Mouse (Mus musculus) kidney, postnatal 4 days (tissue): ENCODE results near the gene Fut2.

Experiments used
- DNase-seq, 2 experiments: peaks; one replicate each; pipeline ENCODE4 v3.0.0; 2021; ENCODE audit warnings: mixed read lengths in 2 of 2

The Fut2 gene

DNA sequence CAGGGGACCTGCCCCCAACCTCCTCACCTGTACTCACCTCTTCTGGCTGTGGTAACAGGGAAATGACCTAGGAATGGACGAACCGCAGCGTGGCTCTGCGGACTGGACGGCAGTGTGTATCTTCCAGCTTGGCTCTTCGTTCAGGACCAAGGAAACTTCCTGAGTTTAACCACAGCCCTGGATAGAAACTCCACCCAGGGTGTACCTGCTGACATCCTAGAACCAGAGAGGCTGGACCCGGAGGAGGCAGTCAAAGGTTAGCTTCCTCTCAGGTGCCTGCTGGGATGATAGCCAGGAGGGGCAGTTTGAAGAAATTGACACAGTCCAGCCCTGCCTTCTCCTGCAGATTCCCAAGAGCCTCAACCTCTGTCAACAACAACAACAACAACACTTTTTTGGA is at the start of gene Fut2:
Gene Fut2 (minus strand): TSS at position 234 of the 400 bp plus-strand sequence.
- DNase-seq, result no peak

DNA sequence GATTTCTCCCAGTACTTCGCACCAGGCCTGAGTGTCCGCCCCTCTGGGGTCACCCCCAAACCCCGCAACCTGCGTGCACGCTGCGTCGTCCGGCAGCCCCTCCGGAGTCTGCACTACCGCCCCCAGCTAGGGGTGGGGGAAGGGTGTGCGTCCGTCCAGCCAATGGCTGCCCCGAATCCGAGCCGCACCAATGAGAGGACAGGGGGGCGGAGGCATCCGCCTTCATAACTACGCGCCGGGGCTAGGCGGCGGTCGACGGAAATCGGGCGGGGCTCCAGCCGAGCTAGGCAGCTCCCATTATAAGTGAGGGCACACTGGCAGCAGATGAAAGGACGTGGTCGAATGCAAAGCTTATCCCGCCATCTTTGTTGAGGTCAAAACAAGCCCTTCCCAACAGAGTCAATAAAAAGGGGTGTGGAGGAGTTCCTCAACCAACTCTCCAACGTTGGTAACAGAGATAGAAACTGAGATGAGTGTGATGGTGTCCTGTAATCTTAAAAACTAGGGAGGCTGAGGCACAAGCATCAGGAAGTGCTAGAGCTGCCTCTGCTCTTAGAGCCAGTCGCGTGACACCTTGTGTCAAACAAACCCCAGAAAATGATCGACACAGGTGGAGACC is 49.0 kb upstream of the Fut2 start, which contains the start of gene Rpl18:
Gene Rpl18 (plus strand): TSS at position 368 of the 619 bp plus-strand sequence.
- peak; percentile 98 to 99 for DNase-seq

DNA sequence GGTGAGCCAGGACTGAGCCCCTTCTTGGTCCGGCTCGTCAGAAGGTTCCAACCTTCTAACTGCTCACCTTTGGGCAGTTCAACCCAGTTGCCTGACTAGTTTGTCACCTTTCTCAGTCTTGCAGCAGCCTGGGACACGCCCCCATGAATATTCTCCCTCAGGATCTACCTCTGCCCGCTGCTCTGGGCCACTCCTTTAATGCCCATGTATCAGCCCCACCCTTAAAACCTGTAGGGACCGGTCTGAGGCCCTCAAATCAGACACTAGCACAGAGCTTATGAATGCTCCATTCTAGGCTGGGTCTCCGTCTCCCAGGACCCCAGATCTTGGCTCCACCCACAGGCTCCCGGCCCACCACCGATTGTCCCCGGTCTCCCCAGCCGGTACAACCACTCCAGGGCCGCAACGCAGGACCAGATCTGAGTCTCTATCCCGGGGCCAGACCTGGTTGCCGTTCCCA is 48.5 kb upstream of the Fut2 start:
- DNase-seq, result no peak

DNA sequence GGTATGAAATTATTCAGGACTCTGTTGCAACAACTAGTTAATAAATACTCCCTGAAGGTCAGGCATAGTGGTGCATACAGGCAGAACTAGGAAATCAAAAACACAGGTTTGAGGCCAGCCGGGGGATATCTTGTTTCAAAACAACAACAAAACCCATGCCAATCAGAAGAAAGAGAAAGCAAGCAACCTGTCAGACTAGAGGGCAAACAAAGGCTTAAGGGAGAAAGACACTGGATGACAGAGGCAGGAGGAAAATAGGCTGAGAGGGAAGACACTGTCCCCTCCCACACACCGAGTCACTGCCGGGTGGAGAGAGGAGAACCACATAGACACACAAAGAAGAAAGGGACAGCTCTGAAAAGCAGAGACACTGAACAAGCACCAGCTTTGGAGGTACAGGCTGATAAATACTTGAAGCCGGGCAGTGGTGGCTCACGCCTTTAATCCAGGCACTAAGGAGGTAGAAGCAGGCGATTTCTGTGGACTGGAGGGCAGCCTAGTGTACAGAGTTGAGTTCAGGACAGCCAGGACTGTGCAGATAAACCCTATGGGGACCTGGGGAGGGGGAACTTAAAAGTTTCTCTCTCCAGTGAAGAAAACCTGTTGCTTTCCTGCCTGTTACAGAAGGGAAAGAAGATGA is 47.8 kb upstream of the Fut2 start:
- no peak for DNase-seq

DNA sequence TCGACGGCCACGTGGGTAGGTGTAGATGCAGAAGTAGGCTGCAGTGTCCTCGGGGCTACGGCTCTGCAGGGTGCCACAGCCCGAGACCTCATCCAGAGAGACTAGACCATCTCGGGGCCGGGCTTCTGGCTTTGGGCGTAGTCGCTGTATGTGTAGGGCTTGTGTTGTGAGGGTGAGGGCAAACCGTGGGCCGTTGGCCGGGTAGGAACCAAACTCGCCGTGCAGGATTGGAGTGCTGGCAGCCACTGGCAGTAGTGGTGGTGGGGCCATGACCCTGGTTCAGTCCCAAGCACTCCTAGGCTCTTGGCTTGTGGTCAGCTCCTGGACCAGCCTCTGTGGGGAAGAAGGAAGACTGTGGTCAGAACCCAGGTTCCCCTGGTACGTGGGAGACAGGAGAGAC is 47.2 kb upstream of the Fut2 start:
- DNase-seq, result no peak

DNA sequence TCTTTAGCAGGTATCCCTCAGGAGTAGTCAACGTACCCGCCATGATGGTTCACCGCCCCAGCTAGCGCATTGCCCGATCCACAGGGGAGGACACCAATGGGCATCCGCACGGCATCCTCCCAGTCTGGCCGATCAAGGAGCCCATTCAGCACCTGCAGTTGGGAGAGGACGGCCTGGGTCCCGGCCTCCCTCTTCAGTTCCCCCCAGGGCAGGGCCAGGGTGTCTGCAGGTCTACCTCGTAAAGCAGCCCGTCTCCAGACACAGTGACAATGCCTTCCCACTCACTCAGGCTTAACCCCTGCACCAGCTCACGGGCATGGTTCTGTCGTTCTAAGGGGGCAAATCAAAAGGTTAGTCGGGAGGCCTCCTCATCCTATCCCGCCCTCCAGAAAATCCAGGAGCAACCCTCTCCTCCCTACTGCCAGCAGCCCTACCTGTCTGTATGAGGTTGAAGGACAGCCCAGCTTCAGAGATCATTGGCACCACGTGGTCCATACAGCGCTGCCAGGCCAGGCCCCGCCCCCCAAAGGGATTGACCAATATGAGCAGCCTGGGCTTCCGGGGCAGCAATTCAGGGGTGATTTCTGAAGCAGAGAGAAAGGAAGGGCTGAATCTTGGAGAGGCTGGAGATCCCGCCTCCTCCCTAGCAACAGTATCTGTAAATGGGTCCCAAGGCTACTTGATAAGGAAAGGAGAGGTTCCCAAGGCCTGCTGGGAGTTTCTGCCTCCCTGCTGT is 46.0 kb upstream of the Fut2 start:
- peak; percentile 54 to 67 for DNase-seq

DNA sequence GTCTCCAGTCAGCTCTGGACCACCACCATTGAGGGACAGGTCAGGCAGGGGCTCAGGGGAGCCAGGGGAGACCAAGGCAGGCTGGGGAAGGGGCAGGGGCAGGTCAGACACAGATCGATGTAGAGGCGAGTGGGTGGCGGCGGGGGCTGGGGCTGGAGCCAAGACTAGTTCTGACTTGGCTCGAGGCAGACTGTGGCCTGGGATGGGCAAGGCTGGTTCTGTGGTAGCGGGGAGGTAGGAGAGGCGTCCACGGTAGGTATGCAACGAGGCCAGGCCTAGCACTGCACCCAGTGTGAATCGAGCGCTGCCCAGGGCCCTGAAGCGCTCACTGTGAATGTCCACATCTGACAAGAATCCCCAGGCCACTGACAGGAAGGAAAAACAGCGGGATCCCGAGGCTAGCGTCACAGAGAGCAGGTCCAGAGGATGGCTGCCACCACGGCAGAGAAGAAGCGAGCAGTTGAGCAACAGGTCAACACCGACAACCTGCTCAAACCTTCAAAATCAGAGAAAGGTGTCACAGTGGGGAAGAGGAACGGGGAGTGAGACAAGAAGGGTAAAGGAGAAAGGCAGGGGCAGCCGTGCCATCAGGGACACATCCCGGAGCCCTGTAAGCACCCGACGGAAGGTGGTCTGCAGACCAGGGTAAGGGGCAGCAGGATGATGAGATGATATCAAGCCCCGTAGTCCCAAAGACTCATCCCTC is 45.3 kb upstream of the Fut2 start:
- DNase-seq, result no peak

DNA sequence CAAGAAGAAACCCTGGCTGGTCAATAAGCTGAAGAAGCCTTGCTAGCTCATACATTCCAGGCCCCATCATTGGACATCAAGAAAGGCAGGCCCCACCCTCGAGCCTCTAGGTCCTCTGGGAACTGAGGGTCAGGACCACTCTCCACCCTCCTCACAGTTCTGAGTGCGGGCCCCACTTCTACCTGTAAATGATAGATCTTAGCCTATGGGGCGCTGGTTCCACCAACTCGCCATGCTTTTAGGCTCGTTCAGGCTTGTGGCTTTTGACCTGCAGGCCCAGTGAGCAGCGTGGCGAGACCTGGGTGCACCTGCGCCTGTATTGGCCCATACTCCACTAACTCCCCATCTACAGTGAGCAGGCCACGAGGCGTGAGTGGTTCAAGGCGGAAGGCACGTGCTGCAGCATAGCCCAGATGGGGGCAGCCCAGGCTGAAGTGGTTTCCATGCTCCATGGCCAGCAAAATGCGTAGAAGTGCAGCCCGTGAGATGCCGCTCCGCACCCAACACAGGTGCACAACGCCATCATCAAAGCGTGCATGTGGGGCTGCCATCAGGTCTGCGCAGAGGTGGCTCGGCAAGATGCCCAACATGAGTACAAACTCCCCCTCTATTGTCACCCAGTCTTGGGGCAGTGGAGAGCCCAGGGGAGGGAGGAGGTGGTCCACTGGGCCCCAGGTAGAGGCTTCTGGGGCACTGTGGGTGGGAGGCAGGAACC is 44.4 kb upstream of the Fut2 start:
- no peak for DNase-seq

DNA sequence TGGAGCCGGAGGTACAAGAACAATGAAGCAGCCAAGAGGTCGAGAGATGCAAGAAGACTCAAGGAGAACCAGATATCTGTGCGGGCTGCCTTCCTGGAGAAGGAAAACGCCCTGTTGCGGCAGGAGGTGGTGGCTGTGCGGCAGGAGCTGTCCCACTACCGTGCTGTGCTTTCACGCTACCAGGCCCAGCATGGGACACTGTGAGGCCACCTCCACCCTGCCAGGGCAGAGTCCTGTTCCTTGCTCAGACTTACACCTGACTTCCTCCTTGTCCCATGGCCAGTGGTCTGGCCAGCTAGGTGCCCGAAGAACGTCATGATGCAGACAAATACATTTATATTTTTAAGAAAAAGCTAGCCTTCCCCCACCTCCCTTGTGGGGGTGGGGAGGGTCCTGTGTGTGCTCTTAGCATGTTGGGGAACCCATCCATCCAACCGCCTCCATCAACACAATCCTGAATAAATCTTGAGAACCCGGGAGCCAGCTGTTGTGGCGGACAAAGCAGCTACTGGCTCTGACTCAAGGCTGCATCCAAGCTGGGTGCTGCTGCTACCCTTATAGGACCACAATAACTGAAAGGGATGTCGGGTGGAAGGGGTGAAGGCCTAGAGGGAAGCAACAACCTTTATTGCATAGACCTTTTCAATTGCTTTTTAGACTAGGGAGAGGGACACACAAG is 43.6 kb upstream of the Fut2 start:
- no peak for DNase-seq

DNA sequence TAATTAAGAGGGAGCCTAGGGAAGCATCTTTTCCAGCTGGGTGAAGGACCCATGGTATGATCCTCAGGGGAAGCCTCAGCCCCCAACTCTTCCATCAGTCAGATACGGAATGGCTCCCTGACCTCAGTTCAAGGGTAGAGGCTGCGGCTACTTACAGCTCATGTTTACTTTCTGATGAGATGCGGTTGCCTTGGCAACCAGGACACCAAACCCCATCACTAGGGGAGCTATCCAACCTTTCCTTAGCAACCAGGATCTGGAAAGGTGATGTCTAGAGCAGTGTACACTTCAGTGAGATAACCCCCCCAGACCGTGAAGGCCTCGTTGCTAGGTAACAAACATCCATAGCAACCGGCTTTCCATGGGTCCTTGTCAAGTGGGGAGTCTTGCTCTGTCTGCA is 42.8 kb upstream of the Fut2 start:
- peak in 1 of 2 experiments; percentile 6 for DNase-seq

DNA sequence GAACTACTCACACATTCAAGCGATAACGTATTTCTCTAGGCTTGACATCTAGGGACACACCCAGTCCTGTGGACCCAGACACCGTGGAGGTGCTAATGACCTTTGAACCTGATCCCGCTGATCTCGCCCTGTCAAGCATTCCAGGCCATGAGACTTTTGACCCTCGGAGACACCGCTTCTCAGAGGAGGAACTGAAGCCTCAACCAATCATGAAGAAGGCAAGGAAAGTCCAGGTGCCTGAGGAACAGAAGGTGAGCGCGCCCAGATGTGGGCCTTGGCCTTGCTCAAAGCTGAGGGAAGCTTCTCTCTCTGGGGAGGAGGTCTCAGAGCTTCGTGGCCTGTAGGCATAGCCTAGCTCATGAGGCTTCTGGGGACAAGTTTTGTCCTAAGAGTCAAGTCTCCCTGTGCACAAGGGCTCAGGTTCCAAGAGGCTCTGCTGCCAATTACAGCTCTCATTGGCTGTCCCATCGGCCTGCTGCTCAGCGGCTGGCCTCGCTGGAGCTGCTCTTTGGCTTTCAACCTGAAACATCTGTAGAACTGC is 42.1 kb upstream of the Fut2 start:
- DNase-seq, result peak; percentile 37 to 58

DNA sequence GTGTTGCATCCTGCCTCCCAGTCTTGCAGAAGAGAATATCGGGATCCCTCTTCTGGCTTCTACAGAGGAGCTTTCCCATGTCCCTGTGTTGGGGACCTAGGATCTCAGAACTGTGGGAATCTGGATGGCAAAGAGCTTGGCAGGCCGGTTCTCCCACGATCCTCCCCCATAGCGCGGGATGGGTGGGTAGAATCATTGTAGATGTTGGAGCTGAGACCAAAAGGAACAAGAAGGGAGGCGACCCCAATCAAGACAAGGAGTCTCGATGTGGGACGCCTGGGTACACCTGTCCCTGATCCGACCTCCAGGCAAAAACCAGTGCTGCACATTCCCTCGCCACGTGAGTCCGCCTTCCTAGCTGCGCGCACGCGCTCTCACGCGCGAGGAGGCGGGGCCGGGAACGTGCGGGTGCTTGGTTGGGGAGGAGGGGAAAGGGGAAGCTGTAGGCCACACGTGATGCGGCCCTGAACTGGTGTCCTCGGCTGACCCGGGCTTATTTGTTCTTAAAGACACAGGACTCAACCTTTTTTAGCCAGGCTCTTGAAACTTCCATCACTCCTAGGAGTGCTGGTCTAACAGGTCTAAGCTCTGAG is 41.3 kb upstream of the Fut2 start:
- peak; percentile 95 to 97 for DNase-seq

DNA sequence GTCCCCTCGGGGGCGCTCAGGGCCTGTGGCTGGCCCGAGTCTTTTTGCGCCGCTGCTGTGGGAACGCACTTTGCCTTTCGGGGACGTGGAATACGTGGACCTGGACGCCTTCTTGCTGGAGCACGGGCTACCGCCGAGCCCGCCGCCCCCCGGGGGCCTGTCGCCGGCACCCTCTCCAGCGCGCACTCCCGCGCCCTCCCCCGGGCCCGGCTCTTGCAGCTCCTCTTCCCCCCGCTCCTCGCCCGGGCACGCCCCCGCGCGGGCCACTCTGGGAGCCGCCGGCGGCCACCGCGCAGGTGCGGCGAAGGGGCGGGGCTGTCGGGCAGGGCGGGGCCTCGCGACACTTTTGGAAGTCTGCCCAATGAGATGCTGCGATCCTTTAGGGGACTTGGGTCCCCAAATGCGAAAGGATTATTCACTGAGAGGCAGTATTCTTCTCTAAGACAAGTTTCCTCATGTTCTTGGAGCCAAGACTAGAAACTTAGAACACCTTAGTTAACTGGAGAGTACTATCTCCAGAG is 40.6 kb upstream of the Fut2 start:
- peak; percentile 90 to 95 for DNase-seq

DNA sequence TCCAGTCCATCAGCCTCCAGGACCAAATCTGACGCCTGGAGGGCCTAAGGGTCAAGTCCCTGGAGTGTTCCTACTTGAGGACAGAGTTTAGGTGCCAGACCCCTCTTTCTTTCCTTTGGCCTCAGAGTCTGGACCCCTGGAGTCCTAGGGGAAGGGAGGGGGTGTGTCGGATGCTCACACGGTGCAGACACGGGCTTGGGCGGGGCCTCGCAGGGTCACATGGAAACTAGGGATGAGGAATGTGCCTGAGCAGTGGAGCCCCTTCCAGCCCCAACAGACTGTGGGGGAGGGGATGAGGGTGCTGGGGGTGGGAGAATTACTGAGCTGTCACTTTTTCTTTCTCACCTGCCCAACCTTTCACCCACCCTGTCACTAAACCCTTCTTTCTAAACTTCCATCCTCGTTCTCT is 39.7 kb upstream of the Fut2 start:
- peak; percentile 84 to 91 for DNase-seq

DNA sequence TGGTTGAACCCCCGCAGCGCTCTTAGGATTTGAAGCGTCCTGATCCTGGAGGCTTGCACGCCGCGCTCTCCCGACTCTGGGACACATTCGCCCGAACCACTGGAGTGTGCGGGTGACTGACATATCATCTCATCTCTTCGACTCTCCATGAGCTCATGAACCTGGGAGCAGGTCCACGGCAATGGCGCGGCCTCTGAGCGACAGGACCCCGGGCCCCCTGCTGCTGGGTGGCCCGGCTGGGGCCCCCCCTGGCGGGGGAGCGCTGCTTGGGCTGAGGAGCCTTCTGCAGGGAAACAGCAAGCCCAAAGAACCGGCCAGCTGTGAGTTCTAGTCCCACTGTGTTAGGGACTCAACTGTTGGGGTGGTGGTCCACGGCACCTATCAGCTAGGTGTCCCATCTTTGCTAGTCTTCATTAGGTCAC is 39.3 kb upstream of the Fut2 start:
- DNase-seq, result no peak

DNA sequence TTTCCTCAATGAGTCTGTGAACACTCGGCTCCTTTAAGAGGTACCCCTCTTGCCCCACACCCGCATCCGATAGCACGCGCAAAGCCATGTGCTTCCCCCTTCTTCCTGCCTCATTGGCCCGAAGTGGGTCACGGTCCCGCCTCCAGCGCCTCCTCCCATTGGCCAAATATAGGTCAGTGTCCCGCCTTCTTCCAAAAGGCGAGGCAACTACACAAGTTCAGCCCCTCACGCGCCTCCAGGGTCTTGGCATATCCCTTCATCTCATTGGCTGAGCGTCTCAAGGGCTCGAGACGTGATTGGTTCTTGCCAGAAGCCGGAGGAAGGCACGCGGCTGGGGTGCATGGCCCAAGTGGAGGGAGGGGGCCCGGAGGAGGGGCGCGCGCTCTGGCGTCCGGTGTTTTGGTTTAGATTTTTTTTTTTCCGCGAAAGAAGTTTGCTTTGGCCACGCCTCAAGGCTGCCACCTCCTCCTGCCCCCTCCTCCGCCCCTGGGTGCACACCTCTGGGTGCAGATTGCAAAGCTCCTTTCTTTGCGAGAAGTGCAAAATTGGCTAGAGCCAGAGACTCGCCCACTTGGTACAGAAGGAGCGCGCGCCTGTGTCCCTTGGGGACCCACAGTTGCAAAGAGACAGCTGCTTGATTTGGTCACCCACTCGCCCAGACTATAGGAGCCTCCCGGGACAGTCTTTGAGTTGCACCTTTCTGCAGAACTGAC is 38.7 kb upstream of the Fut2 start, which contains the start of gene Dbp:
Gene Dbp (plus strand): TSS at position 359 of the 713 bp plus-strand sequence.
- peak; percentile 98 to 99 for DNase-seq

DNA sequence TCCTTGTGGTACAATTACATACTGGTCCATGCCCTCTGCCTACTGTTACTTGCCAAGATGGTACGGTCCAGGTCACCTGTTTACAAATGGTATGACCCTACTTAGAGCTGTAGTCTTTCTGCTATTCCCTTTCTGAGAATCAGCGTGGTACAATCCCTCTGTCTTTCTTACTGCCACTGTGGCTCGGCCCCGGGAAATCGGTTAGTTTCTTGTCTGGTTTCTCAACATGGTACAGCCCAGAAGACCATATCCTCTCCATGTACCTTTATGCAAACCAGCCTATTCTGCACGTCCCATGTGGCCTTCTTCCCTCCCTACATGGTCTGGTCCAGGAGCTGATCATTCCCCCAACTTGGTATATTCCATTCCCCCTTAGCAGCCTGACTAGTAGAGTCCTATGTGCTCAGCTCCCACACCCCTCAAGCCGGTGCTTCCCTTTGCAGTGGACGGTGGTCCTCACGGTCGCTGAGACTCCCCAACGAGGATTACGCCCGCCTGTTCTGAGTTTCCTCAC is 37.9 kb upstream of the Fut2 start:
- peak; percentile 69 to 80 for DNase-seq

DNA sequence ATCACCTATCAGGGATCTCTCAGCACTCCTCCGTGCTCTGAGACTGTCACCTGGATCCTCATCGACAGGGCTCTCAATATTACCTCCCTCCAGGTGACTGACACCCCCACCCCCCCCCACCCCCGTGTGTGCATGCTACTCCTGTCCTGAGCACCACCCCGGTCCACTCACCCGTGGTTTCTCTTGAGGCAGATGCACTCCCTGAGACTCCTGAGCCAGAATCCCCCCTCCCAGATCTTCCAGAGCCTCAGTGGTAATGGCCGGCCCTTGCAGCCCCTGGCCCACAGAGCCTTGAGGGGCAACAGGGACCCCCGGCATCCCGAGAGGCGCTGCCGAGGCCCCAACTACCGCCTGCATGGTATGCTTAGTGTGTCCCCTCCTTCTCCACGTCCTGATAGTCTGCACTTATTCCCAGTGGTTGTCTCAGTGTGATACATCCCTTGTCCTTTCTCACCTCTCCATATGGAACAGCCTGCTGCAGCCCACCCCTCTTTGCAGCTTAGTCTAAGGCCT is 37.4 kb upstream of the Fut2 start:
- no peak for DNase-seq

DNA sequence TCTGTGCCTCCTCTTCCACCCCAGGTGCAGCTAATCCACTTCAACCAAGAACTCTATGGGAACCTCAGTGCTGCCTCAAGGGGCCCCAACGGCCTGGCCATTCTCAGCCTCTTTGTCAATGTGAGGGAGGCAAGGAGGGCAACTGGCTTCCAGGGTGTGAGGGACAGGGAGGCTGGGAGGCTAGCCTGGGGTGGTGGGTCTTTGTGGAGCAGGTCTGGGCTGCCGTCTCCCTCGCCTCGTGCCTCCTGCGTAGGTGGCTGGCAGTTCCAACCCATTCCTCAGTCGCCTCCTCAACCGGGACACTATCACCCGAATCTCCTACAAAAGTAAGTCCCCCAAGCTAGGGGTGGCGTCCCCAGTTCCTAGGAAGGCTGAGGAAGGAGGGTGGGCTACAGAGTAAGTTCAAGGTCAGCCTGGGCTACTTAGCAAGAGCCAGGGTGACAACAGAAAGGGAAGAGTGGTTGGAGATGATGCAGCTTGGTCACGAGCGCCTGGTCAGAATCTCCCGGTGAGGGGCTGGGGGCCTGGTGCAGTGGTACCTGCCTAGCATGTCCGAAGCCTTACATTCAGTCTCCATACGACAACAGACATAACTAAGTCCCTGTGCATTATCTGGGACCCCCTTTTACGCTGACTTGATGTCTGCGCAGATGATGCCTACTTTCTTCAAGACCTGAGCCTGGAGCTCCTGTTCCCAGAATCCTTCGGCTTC is 36.8 kb upstream of the Fut2 start:
- DNase-seq, result peak in 1 of 2 experiments; percentile 6
